Mouse (Mus musculus) MEL (cell line): ENCODE measurements around the gene Vps50.

Experiments used
- CHD2 ChIP-seq: IDR thresholded peaks from 2 replicates; pipeline ENCODE4 v1.6.1; 2011; ENCODE audit warnings: low read length, improper control_type of control experiment
- CTCF ChIP-seq, 3 experiments: IDR thresholded peaks in 2 of 3; conservative IDR thresholded peaks in 1 of 3; 2 replicates each; pipeline ENCODE4 v1.5.1; 2011 to 2012; ENCODE audit warnings: low read length in 3 of 3, low read depth in 2 of 3, mild to moderate bottlenecking in 2 of 3, improper control_type of control experiment in 1 of 3, inconsistent platforms in 1 of 3, mixed read lengths in 1 of 3, moderate library complexity in 1 of 3; ENCODE audit not compliant: control insufficient read depth in 1 of 3, insufficient read depth in 1 of 3, poor library complexity in 1 of 3, severe bottlenecking in 1 of 3
- EP300 ChIP-seq, 2 experiments: IDR thresholded peaks; 2 replicates each; pipeline ENCODE4 v1.6.1; 2011; ENCODE audit warnings: improper control_type of control experiment in 2 of 2, low read length in 2 of 2, low read depth in 1 of 2, mild to moderate bottlenecking in 1 of 2
- ETS1 ChIP-seq: IDR thresholded peaks from 2 replicates; pipeline ENCODE4 v1.6.1; 2012; ENCODE audit warnings: low read depth, mild to moderate bottlenecking, inconsistent platforms, low read length, improper control_type of control experiment, moderate library complexity
- POLR2A ChIP-seq, 2 experiments: IDR thresholded peaks; 2 replicates each; pipeline ENCODE4 v1.6.1; 2011 to 2012; ENCODE audit warnings: low read length in 2 of 2, mild to moderate bottlenecking in 2 of 2, control low read depth in 1 of 2, improper control_type of control experiment in 1 of 2, low read depth in 1 of 2, moderate library complexity in 1 of 2; ENCODE audit not compliant: control insufficient read depth in 1 of 2, insufficient read depth in 1 of 2, poor library complexity in 1 of 2
- TAL1 ChIP-seq: IDR thresholded peaks from 2 replicates; pipeline ENCODE4 v1.6.1; 2012; ENCODE audit warnings: mild to moderate bottlenecking, inconsistent platforms, low read length, moderate library complexity, mixed read lengths
- UBTF ChIP-seq: IDR thresholded peaks from 2 replicates; pipeline ENCODE4 v1.6.1; 2012; ENCODE audit warnings: low read depth, mild to moderate bottlenecking, inconsistent platforms, low read length, improper control_type of control experiment, moderate library complexity, borderline replicate concordance; ENCODE audit not compliant: insufficient read depth
- ZKSCAN1 ChIP-seq: IDR thresholded peaks from 2 replicates; pipeline ENCODE4 v1.6.1; 2012; ENCODE audit warnings: low read depth, mild to moderate bottlenecking, inconsistent platforms, low read length, improper control_type of control experiment, moderate library complexity
- ZNF384 ChIP-seq: IDR thresholded peaks from 2 replicates; pipeline ENCODE4 v1.6.1; 2012; ENCODE audit warnings: low read depth, mild to moderate bottlenecking, inconsistent platforms, low read length, improper control_type of control experiment

DNA sequence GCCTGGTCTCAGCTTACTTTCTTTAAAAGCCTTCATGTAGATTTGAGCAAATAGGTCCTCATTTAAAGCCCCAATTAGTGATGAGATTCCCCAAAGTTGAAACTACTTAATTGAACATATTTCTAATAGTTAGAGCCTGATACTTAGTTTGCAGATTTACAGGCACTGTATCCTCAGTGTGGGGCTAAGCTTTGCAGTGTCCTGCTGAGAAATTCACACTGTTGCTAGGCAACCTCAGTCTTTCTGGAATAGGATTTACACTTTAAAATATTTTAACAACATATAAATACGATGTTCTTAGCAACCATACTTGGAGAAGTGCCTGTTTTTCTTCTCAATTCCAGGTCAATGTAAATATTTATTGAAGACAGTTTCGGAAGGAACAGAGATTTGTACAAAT lies 21.9 kb upstream of the Vps50 start:
- TF ChIP-seq CTCF (IDR thresholded peaks at IDR 0.05 in 2 of 3, conservative IDR thresholded peaks at IDR 0.05 in 1 of 3; ENCODE audit: control insufficient read depth in 1 of 3, insufficient read depth in 1 of 3, low read depth in 2 of 3, low read length in 3 of 3, poor library complexity in 1 of 3, severe bottlenecking in 1 of 3) (no peak), ZNF384 (no peak), TAL1 (no peak), ETS1 (no peak), EP300 (IDR thresholded peaks at IDR 0.05; ENCODE audit: low read depth in 1 of 2, low read length in 2 of 2) (no peak), POLR2A (IDR thresholded peaks at IDR 0.05; ENCODE audit: control insufficient read depth in 1 of 2, insufficient read depth in 1 of 2, low read depth in 1 of 2, low read length in 2 of 2, poor library complexity in 1 of 2) (no peak), UBTF (no peak), CHD2 (no peak), ZKSCAN1 (no peak)
